Mouse (Mus musculus) forebrain, embryonic 12.5 days (tissue): ENCODE results near the gene Insr. TPM values are rescaled to one million over a fixed set of nuclear protein-coding genes. Genes with fewer than 3 reads are reported as not detected.
A peak's percentile ranks its signal among the peaks of the same experiment; 100 is the strongest.
"Not testable (repeated sequence)": the region's sequence is repeated elsewhere in the genome, so short reads cannot be mapped to it uniquely, and the experiment has no call there.

Source experiments
- ATAC-seq: fragments of 200-750 bp; cut with Nextera tagmentation; 2 replicates; pipeline ENCODE4 v1.8.0; 2017; ENCODE audit warnings: moderate TSS enrichment; ENCODE audit not compliant: low FRiP score
- H3K27ac ChIP-seq: fragments of 300-500 bp; sonication (generic); 2 replicates; pipeline ENCODE4 v1.5.1; 2016; ENCODE audit warnings: mild to moderate bottlenecking
- H3K27me3 ChIP-seq: fragments of 300-500 bp; sonication (generic); 2 replicates; pipeline ENCODE4 v1.6.1; 2016; ENCODE audit warnings: mild to moderate bottlenecking
- H3K36me3 ChIP-seq: fragments of 300-500 bp; sonication (generic); replicated peaks from 2 replicates; pipeline ENCODE4 v1.6.1; 2016; ENCODE audit warnings: mild to moderate bottlenecking
- H3K4me1 ChIP-seq: fragments of 300-500 bp; sonication (generic); 2 replicates; pipeline ENCODE4 v1.6.1; 2016
- H3K4me2 ChIP-seq: fragments of 300-500 bp; sonication (generic); 2 replicates; pipeline ENCODE4 v1.6.1; 2016; ENCODE audit warnings: mild to moderate bottlenecking, moderate library complexity
- H3K4me3 ChIP-seq: fragments of 300-500 bp; sonication (generic); replicated peaks from 2 replicates; pipeline ENCODE4 v1.5.1; 2016; ENCODE audit warnings: mild to moderate bottlenecking
- H3K9ac ChIP-seq: fragments of 300-500 bp; sonication (generic); 2 replicates; pipeline ENCODE4 v1.6.1; 2016; ENCODE audit warnings: mild to moderate bottlenecking
- H3K9me3 ChIP-seq: fragments of 300-500 bp; sonication (generic); 2 replicates; pipeline ENCODE4 v1.6.1; 2016
- WGBS: fragments of 180-500 bp; shearing (Covaris S2); methylation state at CpG from one replicate; pipeline ENCODE4 v1.1.7; 2016; 5-methylcytosine and 5-hydroxymethylcytosine counted together
- polyA plus RNA-seq: library from polyadenylated mRNA; unstranded; fragments of >200 nt; fragmentation: Nextera tagmentation; extraction: Ambion mirVana; gene quantifications from 2 replicates; pipeline ENCODE4 v1.2.1, GENCODE M21; 2016

Gene Insr
- 43.7 and 44.7 TPM in 2 replicates for polyA plus RNA-seq

DNA sequence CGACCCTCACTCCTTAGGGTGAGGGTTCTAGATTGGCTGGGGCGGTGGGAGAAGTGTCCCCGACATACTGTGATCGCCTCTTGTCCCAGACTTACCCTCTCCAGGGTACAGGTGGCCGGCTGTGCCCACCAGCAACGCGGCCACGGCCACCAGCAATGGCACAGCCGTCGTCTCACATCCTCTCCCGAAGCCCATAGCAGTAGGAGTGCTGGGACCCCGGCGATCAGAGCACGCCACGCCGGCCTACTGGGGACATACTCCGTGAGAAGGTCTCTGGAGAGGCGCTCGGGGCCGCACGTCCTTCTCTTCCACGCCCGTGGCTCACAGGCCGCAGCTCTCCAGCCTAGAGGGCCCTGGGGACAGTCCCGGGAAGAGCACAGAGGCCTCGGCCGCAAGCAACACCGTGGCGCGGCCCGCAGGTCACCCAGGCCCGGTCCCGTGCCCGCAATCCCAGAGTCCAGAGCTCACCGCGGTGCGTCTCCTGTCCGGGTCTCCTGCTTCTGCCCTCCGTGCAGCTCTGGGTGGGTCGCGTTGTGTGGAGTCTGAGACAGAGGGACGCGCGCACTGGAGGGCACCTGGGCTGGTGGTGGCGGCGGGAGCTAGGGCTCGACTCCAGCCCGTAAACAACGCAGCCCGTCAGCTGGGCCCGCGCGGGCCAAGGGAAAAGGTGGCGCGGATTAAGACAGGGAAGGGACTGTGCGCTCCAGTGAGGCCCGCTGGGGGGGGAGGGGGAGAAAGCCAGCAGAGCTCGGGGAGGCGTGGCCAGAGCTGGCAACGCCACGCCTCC, at the start of gene Insr:
Insr (minus strand) TSS at position 684 of the 787 bp plus-strand sequence.
- Histone ChIP-seq H3K36me3 (no peaks in the 10 kb centered on the region), H3K27me3 (0 out of 2 replicates have a peak, but pooled peaks cover 3% of the 10 kb centered on the region), H3K27ac (peak within 1 kb of the TSS; percentile 71; the same call in 1 of the 2 replicates), H3K9me3 (no peaks in the 10 kb centered on the region), H3K9ac (peak within 1 kb of the TSS; percentile 79), H3K4me3 (peak within 1 kb of the TSS; percentile 91), H3K4me1 (peaks cover 25% of the 10 kb centered on the region), H3K4me2 (peak within 1 kb of the TSS; percentile 77)
- ATAC-seq = peak; percentile 95
- WGBS = under 1% methylated on average over 61 of the region's 61 CpGs

DNA sequence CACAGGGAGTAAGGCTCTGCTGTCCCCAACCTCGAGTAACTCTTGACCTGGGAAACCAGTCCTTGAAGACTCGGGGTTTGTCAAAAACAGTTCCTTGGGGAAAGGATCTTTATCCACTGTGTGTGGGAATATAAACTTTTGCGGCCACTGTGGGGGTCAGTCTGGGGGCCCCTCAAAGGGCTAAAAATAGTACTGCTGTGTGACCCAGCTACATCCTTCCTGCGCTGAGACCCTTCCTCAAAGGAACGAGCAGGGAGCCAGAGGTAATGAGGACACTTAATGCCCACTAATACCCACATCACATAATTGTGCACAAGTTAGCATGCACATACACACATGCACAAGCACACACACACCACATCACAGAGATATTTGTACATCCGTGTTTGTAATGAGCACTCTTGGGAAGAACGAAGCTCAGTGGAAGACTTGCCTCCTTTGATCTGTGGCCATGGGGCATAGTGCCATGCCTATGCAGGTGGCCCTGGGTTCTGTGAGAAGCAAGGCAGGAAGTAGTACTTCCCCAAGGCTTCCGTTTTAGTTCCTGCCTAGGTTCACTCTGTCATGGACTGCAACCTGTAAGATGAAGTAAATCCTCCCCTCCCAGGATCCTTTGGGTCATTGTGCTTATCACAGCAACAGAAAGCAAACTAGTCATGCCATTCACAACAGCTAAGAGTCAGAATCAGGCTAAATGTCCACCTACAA, 48.3 kb upstream of the Insr start:
- no peak overlapping the region for H3K27ac ChIP-seq
- H3K4me1 ChIP-seq = no peaks in the 10 kb centered on the region
- H3K9ac ChIP-seq = no peak overlapping the region
- 89% methylated on average over 8 of the region's 8 CpGs for WGBS
- no peak overlapping the region for H3K4me3 ChIP-seq
- no peak for ATAC-seq
- no peaks in the 10 kb centered on the region for H3K9me3 ChIP-seq
- no peaks in the 10 kb centered on the region for H3K27me3 ChIP-seq
- H3K4me2 ChIP-seq = no peak overlapping the region
- H3K36me3 ChIP-seq = no peaks in the 10 kb centered on the region

DNA sequence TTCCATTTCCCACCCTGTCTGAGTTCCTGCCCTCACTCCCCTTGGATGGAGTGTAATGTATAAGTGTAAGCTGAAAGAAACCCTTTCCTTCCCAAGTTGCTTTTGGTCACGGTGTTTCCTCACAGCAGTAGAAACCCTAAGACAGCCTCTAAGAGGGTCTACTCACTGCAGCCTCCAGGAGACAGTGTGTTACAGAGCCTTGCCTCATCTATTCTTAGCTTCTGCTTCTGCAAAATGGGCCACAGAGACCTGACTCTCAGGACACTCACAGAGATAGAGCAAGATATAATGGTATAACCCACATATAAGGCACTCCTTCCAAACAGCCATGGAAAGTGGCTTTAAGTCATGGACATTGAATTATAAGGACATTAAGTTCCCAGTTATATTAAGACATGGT, 47.6 kb upstream of the Insr start:
- H3K27me3 ChIP-seq = no peaks in the 10 kb centered on the region
- WGBS = 90% methylated on average over 1 of the region's 1 CpGs
- H3K4me3 ChIP-seq = no peak overlapping the region
- no peak overlapping the region for H3K4me2 ChIP-seq
- H3K9me3 ChIP-seq = no peaks in the 10 kb centered on the region
- H3K27ac ChIP-seq = no peak overlapping the region
- H3K9ac ChIP-seq = no peak overlapping the region
- H3K4me1 ChIP-seq = no peaks in the 10 kb centered on the region
- no peaks in the 10 kb centered on the region for H3K36me3 ChIP-seq
- no peak for ATAC-seq

DNA sequence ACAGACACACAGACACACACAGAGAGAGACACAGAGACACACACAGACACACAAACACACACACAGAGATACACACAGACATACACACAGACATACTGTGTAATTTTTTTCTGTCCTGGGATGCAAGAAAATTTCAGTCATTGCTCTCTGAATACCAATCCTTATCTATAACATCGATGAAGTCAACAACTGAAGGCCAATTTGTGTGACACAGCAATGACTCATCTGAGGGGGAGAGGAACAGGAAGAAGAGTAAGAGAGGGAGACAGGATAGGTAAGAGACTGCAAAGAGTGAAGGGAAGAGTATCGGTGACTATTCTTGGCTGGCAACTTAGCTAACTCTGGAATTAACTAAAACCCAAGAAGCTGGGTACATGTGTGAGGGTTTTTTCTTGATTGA, 44.8 kb upstream of the Insr start:
- WGBS = 96% methylated on average over 2 of the region's 2 CpGs
- Histone ChIP-seq H3K36me3 (no peaks in the 10 kb centered on the region), H3K9ac (no peak overlapping the region), H3K27ac (no peak overlapping the region), H3K4me1 (no peaks in the 10 kb centered on the region), H3K9me3 (no peaks in the 10 kb centered on the region), H3K4me3 (no peak overlapping the region), H3K4me2 (no peak overlapping the region), H3K27me3 (no peaks in the 10 kb centered on the region)
- ATAC-seq = no peak

DNA sequence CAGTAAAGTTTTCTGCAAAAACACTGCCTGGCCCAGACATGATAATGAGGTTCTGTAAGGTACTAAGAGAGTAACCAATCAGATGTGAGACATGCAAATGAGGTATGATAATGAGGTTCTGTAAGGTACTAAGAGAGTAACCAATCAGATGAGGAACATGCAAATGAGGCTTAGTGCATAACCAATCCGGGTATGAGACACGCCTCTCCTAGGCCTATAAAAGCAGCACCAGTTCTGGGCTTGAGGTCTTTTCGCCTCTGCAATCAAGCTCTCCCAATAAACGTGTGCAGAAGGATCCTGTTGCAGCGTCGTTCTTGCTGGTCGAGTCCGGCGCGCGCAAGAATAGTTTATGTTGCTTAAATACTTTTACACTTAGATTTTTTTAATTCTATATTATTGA, 39.9 kb upstream of the Insr start:
- 88% methylated on average over 11 of the region's 11 CpGs for WGBS

DNA sequence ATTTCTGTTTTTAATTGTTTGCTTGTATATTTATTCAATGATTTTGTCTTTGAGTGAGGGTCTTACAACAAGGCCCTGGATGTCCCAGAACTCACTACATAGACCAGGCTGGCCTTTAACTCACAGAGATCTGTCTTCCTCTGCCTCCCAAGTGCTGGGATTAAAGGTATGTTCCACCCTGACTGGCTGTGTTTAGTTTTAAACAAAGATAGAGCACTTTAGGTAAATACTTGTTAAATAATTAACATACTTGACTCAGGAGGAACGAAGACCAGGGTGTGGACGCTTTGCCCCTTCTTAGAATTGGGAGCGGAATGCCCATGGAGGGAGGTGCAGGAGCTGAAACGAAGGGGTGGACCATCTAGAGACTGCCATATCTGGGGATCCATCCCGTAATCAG, 37.2 kb upstream of the Insr start:
- no peak for ATAC-seq

More for the DNA sequence above, 39.9 kb upstream of the Insr start:
- not testable (repeated sequence) for H3K36me3 ChIP-seq, H3K27me3 ChIP-seq, H3K27ac ChIP-seq, H3K4me1 ChIP-seq, H3K4me2 ChIP-seq, H3K9ac ChIP-seq, H3K9me3 ChIP-seq, H3K4me3 ChIP-seq, ATAC-seq

DNA sequence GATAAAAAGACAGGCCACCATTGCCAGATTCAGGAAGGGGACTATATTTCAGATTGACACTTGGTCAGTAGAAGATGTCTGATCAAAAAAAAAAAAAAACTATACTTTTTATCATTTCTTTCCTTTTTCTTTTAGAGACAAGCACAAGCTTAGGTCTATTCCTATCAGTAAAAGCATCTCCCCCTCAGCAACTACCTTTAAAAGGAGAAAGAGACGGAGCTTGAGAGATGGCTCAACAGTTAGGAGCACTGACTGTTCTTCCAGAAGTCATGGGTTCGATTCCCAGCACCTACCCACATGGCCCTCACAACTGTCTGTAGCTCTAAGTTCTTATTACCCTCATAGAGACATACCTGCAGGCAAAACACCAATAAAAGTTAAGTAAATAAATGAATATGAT, 34.9 kb upstream of the Insr start:
- Histone ChIP-seq H3K4me1 (no peaks in the 10 kb centered on the region), H3K9ac (no peak overlapping the region), H3K9me3 (no peaks in the 10 kb centered on the region), H3K4me2 (no peak overlapping the region), H3K36me3 (no peaks in the 10 kb centered on the region), H3K27me3 (no peaks in the 10 kb centered on the region), H3K27ac (no peak overlapping the region), H3K4me3 (no peak overlapping the region)
- WGBS = 76% methylated on average over 2 of the region's 2 CpGs
- no peak for ATAC-seq

More for the DNA sequence above, 37.2 kb upstream of the Insr start:
- H3K27me3 ChIP-seq = no peaks in the 10 kb centered on the region
- no peaks in the 10 kb centered on the region for H3K36me3 ChIP-seq
- H3K4me2 ChIP-seq = no peak overlapping the region
- no peak overlapping the region for H3K9ac ChIP-seq
- WGBS = 88% methylated on average over 5 of the region's 5 CpGs
- H3K27ac ChIP-seq = no peak overlapping the region
- H3K4me1 ChIP-seq = no peaks in the 10 kb centered on the region
- H3K9me3 ChIP-seq = no peaks in the 10 kb centered on the region
- no peak overlapping the region for H3K4me3 ChIP-seq

DNA sequence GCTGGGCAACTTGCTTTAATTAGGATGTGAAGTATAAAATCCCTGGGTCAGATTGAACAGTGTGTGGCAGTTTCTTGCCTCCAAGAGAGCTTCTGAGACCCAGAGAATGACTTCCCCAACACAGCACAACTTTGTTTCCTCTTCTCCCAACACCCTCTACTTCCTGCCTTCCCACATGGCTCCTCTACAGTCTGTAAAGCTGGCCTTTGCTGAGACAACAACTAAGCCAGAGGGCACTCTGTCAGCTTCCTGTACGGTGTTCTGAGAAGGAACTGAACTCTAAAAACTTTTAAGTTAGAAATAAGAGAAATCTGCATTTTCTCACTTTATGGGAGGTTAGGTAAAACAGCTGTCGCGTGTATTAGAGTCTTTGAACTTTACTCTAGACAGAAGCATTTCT, 34.4 kb upstream of the Insr start:
- no peak for ATAC-seq
- Histone ChIP-seq H3K27ac (no peak overlapping the region), H3K36me3 (no peaks in the 10 kb centered on the region), H3K4me1 (no peaks in the 10 kb centered on the region), H3K9me3 (no peaks in the 10 kb centered on the region), H3K4me2 (no peak overlapping the region), H3K9ac (no peak overlapping the region), H3K27me3 (no peaks in the 10 kb centered on the region), H3K4me3 (no peak overlapping the region)
- WGBS = 76% methylated on average over 3 of the region's 3 CpGs

DNA sequence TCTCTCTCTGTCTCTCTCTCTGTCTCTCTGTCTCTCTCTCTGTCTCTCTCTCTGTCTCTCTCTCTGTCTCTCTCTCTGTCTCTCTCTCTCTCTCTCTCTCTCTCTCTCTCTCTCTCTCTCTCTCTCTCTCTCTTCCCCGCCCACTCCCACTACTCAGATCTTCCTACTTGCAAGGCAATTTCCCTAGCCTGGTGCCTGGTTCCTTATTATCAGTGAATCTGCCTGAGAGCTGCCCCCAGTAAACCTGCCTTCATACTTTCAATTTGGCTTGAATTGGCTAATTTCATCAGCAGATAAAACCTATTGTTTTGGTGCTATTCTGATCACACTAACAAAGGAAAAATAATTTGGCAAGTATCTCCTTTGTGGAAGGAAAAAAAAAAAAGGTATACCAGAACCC, 34.0 kb upstream of the Insr start:
- not testable (repeated sequence) for H3K9me3 ChIP-seq, ATAC-seq, H3K9ac ChIP-seq, H3K36me3 ChIP-seq, H3K4me3 ChIP-seq, H3K4me2 ChIP-seq, H3K27ac ChIP-seq, H3K27me3 ChIP-seq, H3K4me1 ChIP-seq
- 80% methylated on average over 1 of the region's 1 CpGs for WGBS

DNA sequence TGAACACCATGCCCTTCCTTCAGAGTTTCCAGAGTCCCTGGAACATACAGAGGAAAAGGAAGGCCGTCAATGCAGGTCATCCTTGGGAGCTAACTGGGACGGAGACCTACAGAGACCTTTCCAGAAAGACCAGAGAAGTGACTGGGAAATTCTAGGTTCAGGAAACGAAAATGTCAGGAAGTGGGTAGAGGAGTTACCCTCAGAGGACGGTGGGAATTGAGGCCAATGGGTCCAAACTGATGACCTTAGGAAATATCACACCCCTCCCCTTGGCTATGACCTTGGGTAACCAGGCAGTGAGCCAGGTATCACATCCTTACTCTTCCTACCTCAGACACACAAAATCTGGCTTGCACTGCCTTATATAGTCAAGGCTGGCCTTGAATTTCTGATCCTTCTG, 32.1 kb upstream of the Insr start:
- Histone ChIP-seq H3K27me3 (no peaks in the 10 kb centered on the region), H3K4me3 (no peak overlapping the region), H3K4me1 (no peaks in the 10 kb centered on the region), H3K4me2 (no peak overlapping the region), H3K9me3 (peaks cover 1% of the 10 kb centered on the region; the same call in 1 of the 2 replicates), H3K36me3 (no peaks in the 10 kb centered on the region), H3K27ac (no peak overlapping the region), H3K9ac (no peak overlapping the region)
- ATAC-seq = no peak
- 76% methylated on average over 4 of the region's 4 CpGs for WGBS

DNA sequence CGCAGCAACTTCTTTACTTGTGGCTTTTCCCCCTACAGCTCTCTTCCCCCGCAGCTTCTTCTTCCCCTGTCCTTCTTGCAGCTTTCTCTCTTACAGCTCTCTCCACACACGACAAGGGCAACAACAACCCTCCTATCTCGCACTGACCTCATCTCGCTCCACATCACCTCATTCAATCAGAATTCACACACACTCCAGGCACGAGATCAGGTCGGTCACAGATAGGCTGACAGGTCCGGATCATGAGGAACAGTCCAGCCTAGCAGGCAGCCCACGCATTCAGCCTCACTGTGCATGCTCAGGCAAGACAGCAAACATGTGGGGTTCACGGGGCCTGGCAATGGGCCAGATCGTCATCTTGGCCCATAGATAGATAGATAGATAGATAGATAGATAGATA, 30.2 kb upstream of the Insr start:
- H3K4me2 ChIP-seq = no peak overlapping the region
- no peak overlapping the region for H3K27ac ChIP-seq
- no peaks in the 10 kb centered on the region for H3K36me3 ChIP-seq
- no peak overlapping the region for H3K9ac ChIP-seq
- ATAC-seq = no peak
- H3K9me3 ChIP-seq = peaks cover 9% of the 10 kb centered on the region; the same call in 1 of the 2 replicates
- WGBS = 89% methylated on average over 11 of the region's 11 CpGs
- H3K4me3 ChIP-seq = no peak overlapping the region
- H3K4me1 ChIP-seq = no peaks in the 10 kb centered on the region
- no peaks in the 10 kb centered on the region for H3K27me3 ChIP-seq

DNA sequence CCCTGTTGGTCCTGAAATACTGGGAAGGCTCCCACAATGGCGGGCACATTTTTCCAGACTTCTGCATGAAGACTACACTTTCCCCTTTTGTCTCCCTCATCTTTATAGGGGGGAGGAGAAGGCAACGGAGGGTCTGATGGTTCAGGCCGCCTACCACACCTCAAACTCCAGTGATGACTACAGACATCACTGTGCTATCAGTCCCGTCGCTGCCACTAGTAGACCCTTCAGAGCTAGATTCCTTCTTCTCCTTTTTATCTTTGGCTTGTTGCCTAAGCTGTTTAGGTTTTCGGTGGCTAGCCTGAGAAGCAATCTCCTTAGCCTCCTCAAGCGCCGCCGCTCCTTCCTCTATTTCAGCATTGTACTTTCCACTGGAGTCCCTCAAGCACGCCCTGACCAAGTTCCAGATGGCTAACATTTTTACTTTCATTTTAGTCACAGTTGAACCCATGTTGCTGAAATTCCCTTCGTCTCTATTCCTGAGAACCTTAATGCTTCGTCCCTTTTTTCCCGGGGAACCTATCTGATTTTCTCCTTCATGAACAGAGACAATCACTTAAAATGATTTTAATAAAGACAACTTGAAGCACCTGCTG, 28.9 kb upstream of the Insr start:
- not testable (repeated sequence) for H3K4me3 ChIP-seq, H3K27me3 ChIP-seq, H3K9ac ChIP-seq, ATAC-seq, H3K4me2 ChIP-seq, H3K36me3 ChIP-seq, H3K4me1 ChIP-seq, H3K27ac ChIP-seq, H3K9me3 ChIP-seq
- WGBS = 91% methylated on average over 13 of the region's 13 CpGs
